Mouse (Mus musculus): ENCODE measurements around the gene Smg6.

The Smg6 gene

DNA sequence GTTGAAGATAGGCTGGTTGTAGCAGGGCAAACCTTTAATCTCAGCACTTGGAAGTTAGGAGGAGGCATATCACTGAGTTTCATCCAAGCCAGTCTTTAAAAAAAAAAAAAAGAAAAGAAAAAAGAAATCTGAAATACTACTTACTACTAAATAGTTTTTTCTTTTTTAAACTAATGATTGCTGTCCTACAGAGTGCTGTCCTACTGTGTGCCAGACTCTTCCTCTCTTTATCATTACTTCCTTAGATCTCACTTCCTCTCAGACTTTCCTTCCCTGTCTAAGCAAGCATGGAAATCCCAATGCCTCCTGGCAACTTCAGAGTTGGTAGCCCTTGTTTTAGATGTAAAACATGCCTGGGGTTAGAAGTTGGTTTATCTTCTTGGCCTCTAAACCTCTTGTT lies 49.0 kb downstream of the Smg6 start:
- no peaks in the 10 kb centered on the region for H3K27me3 ChIP-seq (ENCODE audit: insufficient read depth, low read length)
- TF ChIP-seq CTCF (conservative IDR thresholded peaks at IDR 0.05; ENCODE audit: low read length) (no peak), NANOG (IDR thresholded peaks at IDR 0.05; ENCODE audit: borderline replicate concordance, low read length) (no peak), POU5F1 (IDR thresholded peaks at IDR 0.05; ENCODE audit: borderline replicate concordance, low read length) (no peak)
- no peaks in the 10 kb centered on the region for H3K4me1 ChIP-seq (replicated peaks; ENCODE audit: low read depth, low read length)
- H3K36me3 ChIP-seq (ENCODE audit: insufficient read depth, low read length): no peaks in the 10 kb centered on the region
- H3K9me3 ChIP-seq (ENCODE audit: low read length): no peaks in the 10 kb centered on the region
- no peak overlapping the region for H3K4me3 ChIP-seq (replicated peaks; ENCODE audit: low read length)

DNA sequence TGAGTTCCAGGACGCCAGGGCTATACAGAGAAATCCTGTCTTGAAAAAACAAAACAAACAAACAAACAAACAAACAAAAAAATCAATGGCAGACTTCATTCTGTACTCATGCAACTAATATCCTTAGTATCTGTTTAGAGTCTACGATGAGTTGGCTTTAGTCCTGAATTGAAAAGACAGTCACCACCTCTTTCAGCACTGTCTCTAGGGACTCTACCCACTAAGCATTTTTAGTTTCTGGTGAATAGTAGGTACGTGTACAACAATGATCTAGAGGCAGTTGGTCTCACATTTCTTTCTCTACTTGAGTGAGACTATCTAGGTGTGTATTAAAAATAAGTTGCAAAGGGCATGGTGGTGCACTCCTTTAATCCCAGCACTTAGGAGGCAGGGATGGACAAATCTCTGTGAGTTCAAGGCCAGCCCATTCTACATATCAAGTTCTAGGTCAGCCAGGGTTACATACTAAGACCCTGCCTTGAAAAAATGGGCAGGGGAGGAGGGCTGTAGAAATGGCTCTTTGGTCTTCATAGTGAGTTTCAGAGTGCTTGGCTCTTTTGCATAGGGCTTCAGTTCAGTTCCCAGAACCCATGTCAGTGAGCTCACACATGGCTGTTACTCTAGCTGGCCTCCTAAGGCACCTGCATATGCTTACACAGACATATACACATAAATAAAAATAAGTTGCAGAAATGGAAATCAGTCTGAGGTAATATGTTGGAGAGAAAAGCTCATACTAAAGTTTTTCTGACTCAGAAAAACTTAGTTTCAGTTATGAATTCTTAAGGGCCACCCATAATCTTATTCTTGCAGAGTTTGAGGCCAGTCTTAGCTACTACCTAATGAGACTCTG lies 51.4 kb downstream of the Smg6 start:
- H3K27me3 ChIP-seq (ENCODE audit: insufficient read depth, low read length): no peaks in the 10 kb centered on the region
- TF ChIP-seq NANOG (IDR thresholded peaks at IDR 0.05; ENCODE audit: borderline replicate concordance, low read length) (no peak), POU5F1 (IDR thresholded peaks at IDR 0.05; ENCODE audit: borderline replicate concordance, low read length) (no peak), CTCF (conservative IDR thresholded peaks at IDR 0.05; ENCODE audit: low read length) (no peak)
- no peaks in the 10 kb centered on the region for H3K36me3 ChIP-seq (ENCODE audit: insufficient read depth, low read length)
- H3K4me3 ChIP-seq (replicated peaks; ENCODE audit: low read length): no peak overlapping the region
- H3K4me1 ChIP-seq (replicated peaks; ENCODE audit: low read depth, low read length): no peaks in the 10 kb centered on the region
- no peaks in the 10 kb centered on the region for H3K9me3 ChIP-seq (ENCODE audit: low read length)

DNA sequence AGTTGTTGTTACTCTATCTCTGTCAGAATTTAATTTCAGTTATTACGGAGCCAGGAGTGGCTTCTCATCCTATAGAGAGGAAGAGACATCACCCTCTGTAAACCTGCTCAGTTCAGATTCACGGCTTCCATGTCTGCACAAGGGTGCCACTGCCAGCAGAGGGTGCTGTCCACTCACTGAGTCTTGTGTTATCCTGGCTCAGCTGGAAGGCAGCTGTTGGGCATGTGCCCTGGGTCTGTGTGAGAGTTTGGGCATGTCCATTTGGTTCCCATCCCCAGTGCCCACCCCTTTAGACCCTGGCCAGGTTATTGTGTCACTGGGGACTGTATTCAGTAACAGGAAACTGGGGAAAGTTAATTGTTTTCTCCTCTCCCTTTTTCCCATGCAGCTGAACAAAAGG lies 55.8 kb downstream of the Smg6 start:
- Histone ChIP-seq H3K36me3 (ENCODE audit: insufficient read depth, low read length) (peaks cover 8% of the 10 kb centered on the region), H3K4me3 (replicated peaks; ENCODE audit: low read length) (no peak overlapping the region), H3K9me3 (ENCODE audit: low read length) (no peaks in the 10 kb centered on the region), H3K4me1 (replicated peaks; ENCODE audit: low read depth, low read length) (no peaks in the 10 kb centered on the region), H3K27me3 (ENCODE audit: insufficient read depth, low read length) (no peaks in the 10 kb centered on the region)
- TF ChIP-seq POU5F1 (IDR thresholded peaks at IDR 0.05; ENCODE audit: borderline replicate concordance, low read length) (no peak), CTCF (conservative IDR thresholded peaks at IDR 0.05; ENCODE audit: low read length) (peak; percentile 88)

DNA sequence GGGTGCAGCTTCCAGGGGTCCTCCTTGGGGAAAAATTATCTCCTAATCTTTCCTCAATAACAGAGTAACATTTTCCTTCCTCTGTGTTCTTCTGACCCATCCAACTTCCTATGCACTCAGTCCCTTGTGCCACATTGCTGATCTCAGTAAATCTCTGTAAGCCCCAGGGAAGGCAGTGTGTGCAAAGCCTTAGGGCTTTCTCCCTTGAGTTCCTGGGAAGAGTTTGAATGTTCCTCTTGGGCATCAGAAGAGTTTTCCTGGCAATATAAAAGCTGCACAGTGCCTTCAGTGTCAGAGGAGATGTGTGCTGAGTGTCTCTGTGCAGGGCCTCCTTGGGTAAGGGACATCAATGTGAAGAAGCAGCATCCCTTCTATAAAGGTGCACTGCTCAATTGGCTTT lies 56.6 kb downstream of the Smg6 start:
- no peaks in the 10 kb centered on the region for H3K27me3 ChIP-seq (ENCODE audit: insufficient read depth, low read length)
- H3K4me1 ChIP-seq (replicated peaks; ENCODE audit: low read depth, low read length): no peaks in the 10 kb centered on the region
- TF ChIP-seq POU5F1 (IDR thresholded peaks at IDR 0.05; ENCODE audit: borderline replicate concordance, low read length) (no peak), NANOG (IDR thresholded peaks at IDR 0.05; ENCODE audit: borderline replicate concordance, low read length) (no peak), CTCF (conservative IDR thresholded peaks at IDR 0.05; ENCODE audit: low read length) (no peak)
- H3K36me3 ChIP-seq (ENCODE audit: insufficient read depth, low read length): peaks cover 8% of the 10 kb centered on the region
- no peaks in the 10 kb centered on the region for H3K9me3 ChIP-seq (ENCODE audit: low read length)
- H3K4me3 ChIP-seq (replicated peaks; ENCODE audit: low read length): no peak overlapping the region

DNA sequence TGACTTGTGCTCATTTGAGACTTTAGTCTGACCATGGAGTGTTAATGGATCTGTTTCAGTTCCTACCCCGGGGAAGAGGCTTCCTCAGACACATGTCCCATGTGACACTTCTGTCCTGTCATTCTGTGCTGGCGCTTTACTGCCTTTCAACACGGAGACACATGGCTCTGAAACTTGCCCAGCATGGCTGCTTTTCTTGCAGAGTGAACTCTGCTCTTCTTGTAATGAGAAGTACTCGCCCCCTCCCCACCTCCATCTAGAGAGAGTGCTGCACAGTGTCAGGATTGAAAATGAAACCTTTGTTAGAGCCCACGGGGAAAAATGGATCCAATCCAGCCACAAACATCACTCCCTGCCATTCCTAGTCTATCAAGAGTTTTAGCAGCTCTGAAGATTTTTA lies 62.5 kb downstream of the Smg6 start:
- TF ChIP-seq POU5F1 (IDR thresholded peaks at IDR 0.05; ENCODE audit: borderline replicate concordance, low read length) (no peak), NANOG (IDR thresholded peaks at IDR 0.05; ENCODE audit: borderline replicate concordance, low read length) (no peak), CTCF (conservative IDR thresholded peaks at IDR 0.05; ENCODE audit: low read length) (no peak)

DNA sequence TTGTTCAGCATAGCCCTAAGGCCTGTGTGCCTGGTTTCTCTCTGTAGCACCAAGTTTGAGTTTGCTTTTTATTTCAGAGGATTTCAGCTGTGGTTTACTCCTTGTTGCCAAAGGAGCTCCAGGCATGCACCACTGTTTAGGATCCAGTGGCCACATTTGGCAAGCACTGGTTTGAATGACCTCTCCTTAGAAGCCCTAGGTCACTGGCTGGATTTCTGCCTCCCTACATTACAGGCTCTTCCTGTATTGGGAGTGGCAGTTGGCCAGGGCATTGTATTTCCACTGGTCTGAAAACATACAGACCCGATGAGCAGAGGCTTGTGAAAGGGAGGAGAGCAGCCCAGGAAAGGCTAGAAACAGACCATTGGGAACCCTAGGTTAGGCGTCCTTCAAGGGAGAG lies 63.4 kb downstream of the Smg6 start:
- no peak overlapping the region for H3K4me3 ChIP-seq (replicated peaks; ENCODE audit: low read length)
- H3K36me3 ChIP-seq (ENCODE audit: insufficient read depth, low read length): peaks cover 32% of the 10 kb centered on the region
- no peak for TF ChIP-seq POU5F1 (IDR thresholded peaks at IDR 0.05; ENCODE audit: borderline replicate concordance, low read length)
- no peak for TF ChIP-seq NANOG (IDR thresholded peaks at IDR 0.05; ENCODE audit: borderline replicate concordance, low read length)
- TF ChIP-seq CTCF (conservative IDR thresholded peaks at IDR 0.05; ENCODE audit: low read length): no peak
- H3K4me1 ChIP-seq (replicated peaks; ENCODE audit: low read depth, low read length): peaks cover 6% of the 10 kb centered on the region; the same call in 1 of the 2 replicates
- H3K27me3 ChIP-seq (ENCODE audit: insufficient read depth, low read length): no peaks in the 10 kb centered on the region
- no peaks in the 10 kb centered on the region for H3K9me3 ChIP-seq (ENCODE audit: low read length)

More for the DNA sequence above, 62.5 kb downstream of the Smg6 start:
- H3K27me3 ChIP-seq (ENCODE audit: insufficient read depth, low read length): no peaks in the 10 kb centered on the region
- H3K4me3 ChIP-seq (replicated peaks; ENCODE audit: low read length): no peak overlapping the region
- peaks cover 6% of the 10 kb centered on the region; the same call in 1 of the 2 replicates for H3K4me1 ChIP-seq (replicated peaks; ENCODE audit: low read depth, low read length)
- peaks cover 34% of the 10 kb centered on the region for H3K36me3 ChIP-seq (ENCODE audit: insufficient read depth, low read length)
- H3K9me3 ChIP-seq (ENCODE audit: low read length): no peaks in the 10 kb centered on the region

DNA sequence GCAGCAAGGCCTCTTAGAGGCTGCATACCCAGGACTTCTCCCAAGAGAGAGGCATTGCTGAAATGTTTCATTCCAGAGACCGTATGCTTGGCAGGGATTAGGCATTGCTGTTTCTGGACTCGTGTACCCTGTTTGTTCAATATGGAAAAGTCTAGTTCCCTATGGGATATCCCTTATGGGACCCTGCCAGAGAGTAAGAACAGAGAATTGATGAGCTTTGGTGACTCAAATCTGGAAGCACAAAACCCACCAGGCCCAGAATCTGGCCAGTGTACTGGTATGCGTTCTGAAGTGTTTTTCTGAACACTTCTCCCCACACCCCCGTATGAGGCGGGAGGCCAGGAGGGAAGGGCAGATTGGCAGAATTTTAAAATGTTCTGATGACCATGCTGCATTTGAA lies 64.9 kb downstream of the Smg6 start:
- no peaks in the 10 kb centered on the region for H3K9me3 ChIP-seq (ENCODE audit: low read length)
- no peaks in the 10 kb centered on the region for H3K27me3 ChIP-seq (ENCODE audit: insufficient read depth, low read length)
- H3K36me3 ChIP-seq (ENCODE audit: insufficient read depth, low read length): peaks cover 43% of the 10 kb centered on the region
- no peak for TF ChIP-seq POU5F1 (IDR thresholded peaks at IDR 0.05; ENCODE audit: borderline replicate concordance, low read length)
- no peak for TF ChIP-seq NANOG (IDR thresholded peaks at IDR 0.05; ENCODE audit: borderline replicate concordance, low read length)
- TF ChIP-seq CTCF (conservative IDR thresholded peaks at IDR 0.05; ENCODE audit: low read length): no peak
- H3K4me1 ChIP-seq (replicated peaks; ENCODE audit: low read depth, low read length): peaks cover 6% of the 10 kb centered on the region; the same call in 1 of the 2 replicates
- no peak overlapping the region for H3K4me3 ChIP-seq (replicated peaks; ENCODE audit: low read length)

DNA sequence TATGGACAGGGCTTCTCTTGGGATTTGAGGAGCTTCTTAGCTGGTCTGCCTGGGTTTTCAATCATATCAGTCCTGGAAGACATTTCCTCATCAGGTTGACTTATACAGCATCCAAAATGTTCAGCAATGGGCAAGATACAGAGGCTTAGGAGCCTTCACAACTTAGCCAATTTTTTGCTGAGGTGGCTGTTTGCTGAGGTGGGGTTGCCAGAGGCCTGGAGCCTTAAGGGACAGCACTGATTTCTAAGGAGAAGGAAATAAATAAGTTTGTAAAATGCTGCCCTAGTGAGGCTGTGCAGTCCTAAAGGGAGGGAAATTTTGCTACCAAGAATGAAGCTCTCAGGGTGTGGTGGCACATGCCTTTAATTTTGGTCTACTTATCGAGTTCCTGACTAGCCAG lies 65.7 kb downstream of the Smg6 start:
- no peak for TF ChIP-seq NANOG (IDR thresholded peaks at IDR 0.05; ENCODE audit: borderline replicate concordance, low read length)
- no peak for TF ChIP-seq POU5F1 (IDR thresholded peaks at IDR 0.05; ENCODE audit: borderline replicate concordance, low read length)
- no peak for TF ChIP-seq CTCF (conservative IDR thresholded peaks at IDR 0.05; ENCODE audit: low read length)
- Histone ChIP-seq H3K9me3 (ENCODE audit: low read length) (no peaks in the 10 kb centered on the region), H3K27me3 (ENCODE audit: insufficient read depth, low read length) (no peaks in the 10 kb centered on the region), H3K4me3 (replicated peaks; ENCODE audit: low read length) (no peak overlapping the region), H3K4me1 (replicated peaks; ENCODE audit: low read depth, low read length) (peaks cover 6% of the 10 kb centered on the region; the same call in 1 of the 2 replicates), H3K36me3 (ENCODE audit: insufficient read depth, low read length) (peaks cover 43% of the 10 kb centered on the region)

Measured in E14TG2a.4 (cell line).